Mouse (Mus musculus): ENCODE data around the gene Olfr1278. TPM values are rescaled to one million over a fixed set of nuclear protein-coding genes. Genes with fewer than 3 reads are reported as not detected.

The Olfr1278 gene
- not detected in 2 replicates for polyA plus RNA-seq (2012; ENCODE audit: low replicate concordance)

DNA sequence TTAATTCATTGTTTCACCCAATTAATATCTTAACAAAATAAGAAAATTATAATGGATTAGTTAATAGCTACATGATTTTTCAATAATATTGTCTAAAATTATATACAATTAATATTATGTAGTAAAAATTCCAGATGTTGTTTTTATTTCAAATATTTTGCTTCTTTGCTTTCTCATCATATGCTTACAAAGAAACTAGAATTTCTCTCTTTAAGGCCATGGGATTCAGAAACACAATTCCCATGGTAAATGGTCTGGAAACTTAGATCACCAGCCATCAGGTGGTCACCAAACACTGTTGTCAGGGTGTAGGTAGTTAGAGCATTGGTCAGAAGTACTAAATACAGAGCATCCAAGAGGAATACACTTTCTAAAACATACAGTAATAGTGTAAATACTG, at the start of gene Olfr1278:
Gene Olfr1278, plus strand, starts transcription at position 301 of the 400 bp plus-strand sequence.

GRCm38 (mm10) chr2:111254216-111254615, 35.7 kb upstream of the Olfr1278 start, which contains the start of gene Olfr1276:
TSS of gene Olfr1276 (plus strand) at chr2:111254516.

DNA sequence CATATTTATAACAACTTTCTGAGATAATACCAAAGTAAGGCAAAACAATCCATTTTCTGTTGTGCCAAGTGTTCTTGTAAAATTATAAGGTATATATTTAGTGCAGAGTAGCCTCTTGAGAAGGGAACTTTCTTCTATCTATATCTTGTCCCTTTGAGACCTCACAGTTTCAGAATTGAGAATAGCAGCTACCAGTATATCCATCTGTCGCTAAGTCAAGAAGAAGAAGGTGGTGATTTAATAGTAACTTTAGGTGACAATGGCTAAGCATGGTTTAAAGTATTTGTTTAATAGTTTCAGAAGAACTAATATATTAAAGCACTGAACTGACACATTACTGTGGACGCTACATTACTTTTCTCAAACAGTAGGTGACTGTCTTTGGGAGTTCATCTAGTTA, 15.9 kb upstream of the Olfr1278 start, which contains the start of gene Olfr1277:
Gene Olfr1277, minus strand, starts transcription at position 101 of the 400 bp plus-strand sequence.

DNA sequence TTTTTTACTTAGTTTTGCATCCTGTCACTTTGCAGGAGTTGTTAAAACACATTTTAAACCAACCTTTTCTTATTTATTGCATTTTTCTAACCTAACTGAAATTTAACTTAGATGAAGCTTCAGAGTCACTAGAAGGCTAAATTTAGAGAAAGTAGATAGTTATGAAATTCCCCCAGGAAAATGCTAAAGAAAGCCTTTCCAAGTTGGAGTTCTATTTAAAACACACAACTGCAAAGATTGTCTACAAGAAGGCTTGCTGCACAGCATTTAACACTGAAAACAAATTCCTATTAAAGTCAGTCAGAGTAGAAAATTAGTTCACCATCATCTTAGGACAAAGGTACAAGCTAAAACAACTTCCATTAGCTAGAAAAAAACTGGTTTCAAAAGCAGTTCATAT, 10.4 kb downstream of the Olfr1278 start, which contains the start of gene Olfr1279:
Gene Olfr1279, plus strand, starts transcription at position 262 of the 400 bp plus-strand sequence.

GRCm38 (mm10) chr2:111313717-111314116, 23.8 kb downstream of the Olfr1278 start, which contains the start of gene Olfr1280:
TSS of gene Olfr1280 (plus strand) at chr2:111314017.

DNA sequence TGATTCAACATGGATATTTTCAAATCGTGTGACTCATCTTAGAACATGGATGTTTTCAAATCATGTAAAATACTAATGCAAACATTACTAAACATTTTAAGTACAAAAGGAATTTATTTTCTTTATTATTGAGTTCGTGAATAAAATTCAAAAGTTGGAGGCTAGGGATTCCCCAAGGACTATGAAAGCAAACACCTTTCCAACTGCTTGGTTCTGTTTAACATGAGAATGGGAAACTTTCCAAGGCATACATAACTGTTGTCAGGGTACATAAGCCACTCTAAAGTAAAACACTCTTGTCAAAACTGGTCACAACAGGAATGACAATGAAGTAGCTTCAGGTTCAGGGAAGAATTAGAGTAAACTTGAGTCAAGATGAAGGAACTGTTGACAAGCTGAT, 36.3 kb downstream of the Olfr1278 start, which contains the start of gene Olfr1281:
Gene Olfr1281, plus strand, starts transcription at position 301 of the 400 bp plus-strand sequence.

DNA sequence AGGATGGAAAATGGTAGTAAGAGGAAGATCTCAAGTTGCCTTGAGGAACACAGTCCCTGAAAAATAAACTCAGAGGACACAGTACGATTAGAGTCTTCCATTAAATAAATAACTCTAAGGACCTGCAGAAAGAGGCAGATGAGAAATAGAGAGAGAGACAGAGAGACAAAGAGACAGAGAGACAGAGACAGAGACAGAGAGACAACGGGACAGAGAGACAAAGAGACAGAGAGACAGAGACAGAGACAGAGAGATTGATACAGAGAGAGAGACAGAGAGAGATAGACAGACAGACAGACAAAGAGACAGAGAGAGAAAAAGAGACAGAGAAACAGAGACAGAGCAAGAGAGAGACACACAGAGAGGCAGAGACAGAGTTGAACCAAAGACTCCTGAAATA, 46.0 kb downstream of the Olfr1278 start, which contains the start of gene Olfr1282:
Gene Olfr1282, minus strand, starts transcription at position 101 of the 400 bp plus-strand sequence.

Other genes starting within 250 kb of the Olfr1278 start
- gene Gm13941, start 184.2 kb upstream of the Olfr1278 start, polyA plus RNA-seq (2012; ENCODE audit: low replicate concordance): not detected in 2 replicates
- gene Gm15130, start 137.2 kb upstream of the Olfr1278 start, polyA plus RNA-seq (2012; ENCODE audit: low replicate concordance): not detected in 2 replicates
- gene 4930430A15Rik, start 60.5 kb upstream of the Olfr1278 start, polyA plus RNA-seq (2012; ENCODE audit: low replicate concordance): not detected in 2 replicates
- 0.14 TPM in 1 of 2 replicates, not detected in the other for gene Olfr1275, start 54.9 kb upstream of the Olfr1278 start, polyA plus RNA-seq (2012; ENCODE audit: low replicate concordance)
- not detected in 2 replicates for gene Olfr1276, start 35.6 kb upstream of the Olfr1278 start, polyA plus RNA-seq (2012; ENCODE audit: low replicate concordance)
- not detected in 2 replicates for gene Olfr1277, start 16.0 kb upstream of the Olfr1278 start, polyA plus RNA-seq (2012; ENCODE audit: low replicate concordance)
- gene Olfr1279, start 10.5 kb downstream of the Olfr1278 start, polyA plus RNA-seq (2012; ENCODE audit: low replicate concordance): not detected in 2 replicates
- not detected in 2 replicates for gene Olfr1280, start 23.9 kb downstream of the Olfr1278 start, polyA plus RNA-seq (2012; ENCODE audit: low replicate concordance)
- gene Olfr1281, start 36.4 kb downstream of the Olfr1278 start, polyA plus RNA-seq (2012; ENCODE audit: low replicate concordance): not detected in 2 replicates
- not detected in 2 replicates for gene Olfr1282, start 45.9 kb downstream of the Olfr1278 start, polyA plus RNA-seq (2012; ENCODE audit: low replicate concordance)
- gene Olfr1283, start 76.7 kb downstream of the Olfr1278 start, polyA plus RNA-seq (2012; ENCODE audit: low replicate concordance): not detected in 2 replicates
- gene Olfr1284, start 85.4 kb downstream of the Olfr1278 start, polyA plus RNA-seq (2012; ENCODE audit: low replicate concordance): not detected in 2 replicates
- not detected in 2 replicates for gene Olfr1286, start 133.0 kb downstream of the Olfr1278 start, polyA plus RNA-seq (2012; ENCODE audit: low replicate concordance)
- gene Olfr1287, start 159.0 kb downstream of the Olfr1278 start, polyA plus RNA-seq (2012; ENCODE audit: low replicate concordance): 0.21 TPM in 1 of 2 replicates, not detected in the other
- not detected in 2 replicates for gene Olfr1288, start 184.0 kb downstream of the Olfr1278 start, polyA plus RNA-seq (2012; ENCODE audit: low replicate concordance)
- gene Olfr1289, start 190.7 kb downstream of the Olfr1278 start, polyA plus RNA-seq (2012; ENCODE audit: low replicate concordance): not detected in 2 replicates
- gene Olfr1290, start 203.7 kb downstream of the Olfr1278 start, polyA plus RNA-seq (2012; ENCODE audit: low replicate concordance): not detected in 2 replicates
- not detected in 2 replicates for gene Olfr1291-ps1, start 207.0 kb downstream of the Olfr1278 start, polyA plus RNA-seq (2012; ENCODE audit: low replicate concordance)
- not detected in 2 replicates for gene Olfr1293-ps, start 235.1 kb downstream of the Olfr1278 start, polyA plus RNA-seq (2012; ENCODE audit: low replicate concordance)

Measured in hematopoietic multipotent progenitor cell, adult 10-12 weeks (in vitro differentiated cells).